Comparison of ENCODE assay signal across 21 mouse cellular contexts in the genomic region with DNA sequence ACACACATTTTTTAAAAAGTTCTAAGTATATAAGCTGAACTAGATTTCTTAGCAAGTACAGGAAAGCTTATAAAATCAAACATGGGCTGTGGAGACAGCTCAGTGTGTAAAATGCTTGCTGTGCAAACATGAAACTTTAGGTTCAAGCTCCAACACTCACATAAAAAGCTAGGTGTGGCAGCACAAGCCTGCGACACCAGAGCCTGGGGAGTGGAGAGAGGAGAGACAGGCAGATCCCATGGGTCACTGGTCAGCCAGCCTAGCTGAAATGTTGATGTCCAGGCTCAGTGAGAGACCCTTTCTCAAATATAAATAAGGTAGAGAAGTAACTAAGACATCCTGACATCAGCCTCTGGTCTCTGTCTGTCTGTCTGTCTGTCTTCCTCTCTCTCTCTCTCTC.
DNase-seq lines count a peak whose midpoint lies in the region; ATAC-seq lines count a peak whose summit lies in the region.
"Had no signal": no experiment of that assay in that cellular context is flagged by ENCODE, and none has a peak within 500 bp of the region (broad histone marks: within the 10 kb centered on the region; RNA-seq: fewer than 3 reads in every experiment).

No protein-coding gene starts in this region.

- no peak for DNase-seq in heart, postnatal 36 days
- no peak for DNase-seq in kidney, adult 11 months
- no peak for DNase-seq in gastrocnemius, postnatal 25 days
- no peak for DNase-seq in frontal cortex, postnatal 25 days (ENCODE audit: low spot score in 2 of 2)
- DNase-seq: adrenal gland, postnatal 36 days; cerebellum, adult 11 months; cerebellum, adult 9-11 months; heart, postnatal 14 days; lung, postnatal 36 days; thymus, adult 18-20 months; thymus, postnatal 4 days had no signal

- H3K4me3 ChIP-seq in heart, embryonic 11.5 days (ENCODE audit: low read depth, low read length): no peak overlapping the region
- H3K4me3 ChIP-seq in kidney, embryonic 15.5 days (replicated peaks): no peak overlapping the region
- H3K4me3 ChIP-seq in intestine, embryonic 15.5 days (replicated peaks): no peak overlapping the region
- H3K4me3 ChIP-seq in stomach, embryonic 14.5 days (ENCODE audit: low read depth, low read length): no peak overlapping the region
- H3K4me3 ChIP-seq: lung, embryonic 15.5 days; megakaryocyte, embryonic 14.5 days; midbrain, embryonic 13.5 days had no signal

- H3K9ac ChIP-seq in heart, embryonic 11.5 days (ENCODE audit: low read depth, low read length): no peak overlapping the region
- no peak overlapping the region for H3K9ac ChIP-seq in kidney, embryonic 15.5 days
- H3K9ac ChIP-seq in intestine, embryonic 15.5 days: no peak overlapping the region
- H3K9ac ChIP-seq in stomach, embryonic 14.5 days (replicated peaks; ENCODE audit: low read depth, low read length): no peak overlapping the region
- H3K9ac ChIP-seq: hindbrain, embryonic 14.5 days; liver, embryonic 14.5 days; lung, embryonic 15.5 days; midbrain, embryonic 13.5 days had no signal

- no peak overlapping the region for H3K27ac ChIP-seq in heart, embryonic 11.5 days (ENCODE audit: low read depth, low read length)
- H3K27ac ChIP-seq in kidney, embryonic 15.5 days: 0 out of 2 replicates have a peak overlapping the region, but pooled peaks have one; percentile 27
- H3K27ac ChIP-seq in intestine, embryonic 15.5 days: peak overlapping the region; percentile 85
- peak overlapping the region; percentile 71; the same call in 1 of the 2 replicates for H3K27ac ChIP-seq in stomach, embryonic 14.5 days (ENCODE audit: low read length)
- H3K27ac ChIP-seq: hindbrain, embryonic 14.5 days; liver, embryonic 14.5 days; lung, embryonic 15.5 days had no signal

- no peaks in the 10 kb centered on the region for H3K36me3 ChIP-seq in heart, embryonic 11.5 days (ENCODE audit: control insufficient read depth, insufficient read depth, low read length)
- no peaks in the 10 kb centered on the region for H3K36me3 ChIP-seq in kidney, embryonic 15.5 days
- no peaks in the 10 kb centered on the region for H3K36me3 ChIP-seq in intestine, embryonic 15.5 days
- H3K36me3 ChIP-seq in stomach, embryonic 14.5 days (ENCODE audit: control insufficient read depth, insufficient read depth, low read length): no peaks in the 10 kb centered on the region
- H3K36me3 ChIP-seq: lung, embryonic 15.5 days; midbrain, embryonic 13.5 days had no signal

- H3K4me2 ChIP-seq in heart, embryonic 11.5 days: peak overlapping the region; percentile 24; the same call in 1 of the 2 replicates
- no peak overlapping the region for H3K4me2 ChIP-seq in kidney, embryonic 15.5 days
- H3K4me2 ChIP-seq in intestine, embryonic 15.5 days (replicated peaks): peak overlapping the region; percentile 38; the same call in 1 of the 2 replicates
- 0 out of 2 replicates have a peak overlapping the region, but pooled peaks have one; percentile 6 for H3K4me2 ChIP-seq in stomach, embryonic 14.5 days (replicated peaks; ENCODE audit: low read depth, low read length)
- H3K4me2 ChIP-seq: hindbrain, embryonic 14.5 days; lung, embryonic 15.5 days; midbrain, embryonic 13.5 days had no signal

- intact Hi-C loops in heart, postnatal 36 days (cut with DNase I): loop anchor here (2.0 kb wide), 1 partner anchor 19 kb away; no protein-coding TSS in a partner anchor

- ATAC-seq in heart, embryonic 11.5 days (replicated peaks; ENCODE audit: insufficient number of reproducible peaks, low FRiP score, low TSS enrichment): no peak
- no peak for ATAC-seq in kidney, embryonic 15.5 days (replicated peaks; ENCODE audit: low FRiP score)
- ATAC-seq in intestine, embryonic 15.5 days: peak; percentile 44; the same call in 1 of the 2 replicates
- no peak for ATAC-seq in stomach, embryonic 14.5 days (ENCODE audit: insufficient number of reproducible peaks, insufficient read depth, low FRiP score, low read depth)
- ATAC-seq: inflammation-experienced regulatory T-cells, adult 6 months; midbrain, embryonic 13.5 days had no signal

- no peaks in the 10 kb centered on the region for H3K9me3 ChIP-seq in heart, embryonic 11.5 days (replicated peaks; ENCODE audit: control insufficient read depth, low read length)
- no peaks in the 10 kb centered on the region for H3K9me3 ChIP-seq in kidney, embryonic 15.5 days (replicated peaks)
- no peaks in the 10 kb centered on the region for H3K9me3 ChIP-seq in intestine, embryonic 15.5 days
- no peaks in the 10 kb centered on the region for H3K9me3 ChIP-seq in stomach, embryonic 14.5 days (ENCODE audit: control insufficient read depth, low read depth, low read length)
- H3K9me3 ChIP-seq: lung, embryonic 15.5 days; megakaryocyte, embryonic 14.5 days; midbrain, embryonic 13.5 days had no signal

- peaks cover 25% of the 10 kb centered on the region for H3K4me1 ChIP-seq in heart, embryonic 11.5 days (ENCODE audit: control insufficient read depth, insufficient read depth, low read length)
- H3K4me1 ChIP-seq in kidney, embryonic 15.5 days: peaks cover 23% of the 10 kb centered on the region
- H3K4me1 ChIP-seq in intestine, embryonic 15.5 days (replicated peaks): no peaks in the 10 kb centered on the region
- 0 out of 2 replicates have a peak, but pooled peaks cover 8% of the 10 kb centered on the region for H3K4me1 ChIP-seq in stomach, embryonic 14.5 days (ENCODE audit: control insufficient read depth, insufficient read depth, low read length)
- H3K4me1 ChIP-seq: megakaryocyte, embryonic 14.5 days had no signal

- WGBS in heart, embryonic 11.5 days (ENCODE audit: insufficient replicate concordance): 50% methylated on average over 1 of the region's 1 CpGs
- WGBS in kidney, embryonic 15.5 days: 40% methylated on average over 1 of the region's 1 CpGs
- WGBS in intestine, embryonic 15.5 days: 58% methylated on average over 1 of the region's 1 CpGs
- WGBS in stomach, embryonic 14.5 days: 65% methylated on average over 1 of the region's 1 CpGs

- no peaks in the 10 kb centered on the region for H3K27me3 ChIP-seq in heart, embryonic 11.5 days (ENCODE audit: control insufficient read depth, insufficient read depth, low read length)
- H3K27me3 ChIP-seq in kidney, embryonic 15.5 days: no peaks in the 10 kb centered on the region
- no peaks in the 10 kb centered on the region for H3K27me3 ChIP-seq in intestine, embryonic 15.5 days (replicated peaks)
- no peaks in the 10 kb centered on the region for H3K27me3 ChIP-seq in stomach, embryonic 14.5 days (ENCODE audit: control insufficient read depth, insufficient read depth, low read length)
- H3K27me3 ChIP-seq: lung, embryonic 15.5 days; midbrain, embryonic 13.5 days had no signal
